In genomic region chr13:51569685-51570068, GRCm38 (mm10) we compare ENCODE assay signal across 8 mouse cellular contexts. TPM values are rescaled to one million over a fixed set of nuclear protein-coding genes. Genes with fewer than 3 reads are reported as not detected.
DNase-seq lines count a peak whose midpoint lies in the region; ATAC-seq and TF ChIP-seq lines count a peak whose summit lies in the region.

No protein-coding gene starts in this region.

- ATAC-seq in lung, postnatal 0 days, result peak; percentile 6; the same call in 1 of the 2 replicates
- ATAC-seq in limb, embryonic 15.5 days (ENCODE audit: insufficient number of reproducible peaks, low FRiP score, low TSS enrichment, low read depth), result no peak
- ATAC-seq in megakaryocyte, adult 5-6 weeks (ENCODE audit: poor library complexity, severe bottlenecking), result no peak

- peak; percentile 50 for DNase-seq in embryo, embryonic 11 days
- DNase-seq in embryo, embryonic 9.5 days (ENCODE audit: extremely low spot score), result no peak
- no peak for DNase-seq in lung, postnatal 0 days (ENCODE audit: low spot score)
- no peak for DNase-seq in lung, postnatal 4 days
- DNase-seq in adrenal gland, postnatal 10 days, result no peak
- no peak for DNase-seq in urinary bladder, postnatal 36 days (ENCODE audit: low spot score in 2 of 2)

- no peak overlapping the region for H3K9ac ChIP-seq in lung, postnatal 0 days (replicated peaks; ENCODE audit: low read depth)
- no peak overlapping the region for H3K9ac ChIP-seq in limb, embryonic 15.5 days

- peak overlapping the region; percentile 21; the same call in 1 of the 2 replicates for H3K4me3 ChIP-seq in lung, postnatal 0 days (ENCODE audit: low read depth, low read length)
- H3K4me3 ChIP-seq in limb, embryonic 15.5 days, result peak overlapping the region; percentile 32

- H3K27ac ChIP-seq in lung, postnatal 0 days (ENCODE audit: low read length), result no peak overlapping the region
- no peak overlapping the region for H3K27ac ChIP-seq in limb, embryonic 15.5 days

- 4% methylated on average over 7 of the region's 7 CpGs for WGBS in lung, postnatal 0 days
- 4% methylated on average over 7 of the region's 7 CpGs for WGBS in limb, embryonic 15.5 days

- no peaks in the 10 kb centered on the region; the same call in 1 of the 2 replicates for H3K4me1 ChIP-seq in lung, postnatal 0 days (ENCODE audit: insufficient read depth, low read depth, low read length)
- H3K4me1 ChIP-seq in limb, embryonic 15.5 days, result peaks cover 34% of the 10 kb centered on the region

- TF ChIP-seq CTCF in lung, postnatal 0 days (IDR thresholded peaks at IDR 0.05), result no peak

- no peaks in the 10 kb centered on the region for H3K36me3 ChIP-seq in lung, postnatal 0 days (ENCODE audit: insufficient read depth, low read length)
- H3K36me3 ChIP-seq in limb, embryonic 15.5 days, result no peaks in the 10 kb centered on the region

- H3K4me2 ChIP-seq in lung, postnatal 0 days (replicated peaks; ENCODE audit: low read depth, low read length), result peak overlapping the region; percentile 61
- peak overlapping the region; percentile 93 for H3K4me2 ChIP-seq in limb, embryonic 15.5 days

- no peak for TF ChIP-seq EP300 in lung, postnatal 0 days (IDR thresholded peaks at IDR 0.05)

- H3K27me3 ChIP-seq in lung, postnatal 0 days (replicated peaks; ENCODE audit: insufficient read depth, low read length), result peaks cover 45% of the 10 kb centered on the region
- peaks cover 51% of the 10 kb centered on the region for H3K27me3 ChIP-seq in limb, embryonic 15.5 days

- no peaks in the 10 kb centered on the region for H3K9me3 ChIP-seq in lung, postnatal 0 days (ENCODE audit: low read length)
- no peaks in the 10 kb centered on the region for H3K9me3 ChIP-seq in limb, embryonic 15.5 days

RNA-seq across cellular contexts. Expression of gene Shc3, which starts 0.5 kb away (rescaled TPM):
- 0.10 and 0.12 TPM in 2 replicates for polyA plus RNA-seq in lung, postnatal 0 days (2015; fragmentation: Nextera tagmentation; extraction: Ambion mirVana)
- polyA plus RNA-seq in limb, embryonic 15.5 days (2015; fragmentation: Nextera tagmentation; extraction: Ambion mirVana), result 0.45 and 0.90 TPM in 2 replicates
- total RNA-seq in megakaryocyte, adult 5-6 weeks (2015), result not detected in 2 replicates
- not detected in 2 replicates for total RNA-seq in megakaryocyte, adult 5-6 weeks (2017)
- total RNA-seq in adrenal gland, postnatal 10 days (2021), result 1 to 10 TPM; 1.4 to 4.5 TPM
